Mouse (Mus musculus): ENCODE results near the gene Helz. TPM values are rescaled to one million over a fixed set of nuclear protein-coding genes. Genes with fewer than 3 reads are reported as not detected.

Helz gene
- polyA plus RNA-seq, 1 experiment = 75.2 TPM

GRCm38 (mm10) chr11:107655538-107655937, 107.8 kb downstream of the Helz start:
- no peaks in the 10 kb centered on the region for H3K4me1 ChIP-seq (ENCODE audit: control insufficient read depth, insufficient read depth, low read length)
- H3K4me3 ChIP-seq (ENCODE audit: low read depth, low read length) = no peak overlapping the region
- no peak overlapping the region for H3K9ac ChIP-seq (ENCODE audit: low read depth, poor library complexity, severe bottlenecking)
- no peak overlapping the region for H3K27ac ChIP-seq (ENCODE audit: insufficient read depth, low read length)
- peaks cover 34% of the 10 kb centered on the region for H3K36me3 ChIP-seq (ENCODE audit: control insufficient read depth, insufficient read depth, low read length, poor library complexity, severe bottlenecking)
- H3K27me3 ChIP-seq (ENCODE audit: control insufficient read depth, insufficient read depth, low read length, poor library complexity, severe bottlenecking) = no peaks in the 10 kb centered on the region
- TF ChIP-seq POLR2A (IDR thresholded peaks at IDR 0.05; ENCODE audit: insufficient read depth, low read length) (no peak), EP300 (IDR thresholded peaks at IDR 0.05; ENCODE audit: insufficient read depth, low read depth, low read length) (no peak), CTCF (IDR thresholded peaks at IDR 0.05; ENCODE audit: low read depth, low read length) (no peak)
- no peaks in the 10 kb centered on the region for H3K9me3 ChIP-seq (replicated peaks; ENCODE audit: control insufficient read depth, insufficient read depth, low read length, poor library complexity, severe bottlenecking)

GRCm38 (mm10) chr11:107657117-107657516, 109.4 kb downstream of the Helz start:
- Histone ChIP-seq H3K27me3 (ENCODE audit: control insufficient read depth, insufficient read depth, low read length, poor library complexity, severe bottlenecking) (no peaks in the 10 kb centered on the region), H3K9ac (ENCODE audit: low read depth, poor library complexity, severe bottlenecking) (no peak overlapping the region), H3K4me1 (ENCODE audit: control insufficient read depth, insufficient read depth, low read length) (no peaks in the 10 kb centered on the region), H3K9me3 (replicated peaks; ENCODE audit: control insufficient read depth, insufficient read depth, low read length, poor library complexity, severe bottlenecking) (no peaks in the 10 kb centered on the region), H3K27ac (ENCODE audit: insufficient read depth, low read length) (no peak overlapping the region), H3K36me3 (ENCODE audit: control insufficient read depth, insufficient read depth, low read length, poor library complexity, severe bottlenecking) (peaks cover 38% of the 10 kb centered on the region), H3K4me3 (ENCODE audit: low read depth, low read length) (no peak overlapping the region)
- TF ChIP-seq EP300 (IDR thresholded peaks at IDR 0.05; ENCODE audit: insufficient read depth, low read depth, low read length) = no peak
- no peak for TF ChIP-seq CTCF (IDR thresholded peaks at IDR 0.05; ENCODE audit: low read depth, low read length)
- TF ChIP-seq POLR2A (IDR thresholded peaks at IDR 0.05; ENCODE audit: insufficient read depth, low read length) = no peak

- Histone ChIP-seq H3K4me3 (ENCODE audit: low read depth, low read length) (no peak overlapping the region), H3K27ac (ENCODE audit: insufficient read depth, low read length) (no peak overlapping the region), H3K36me3 (ENCODE audit: control insufficient read depth, insufficient read depth, low read length, poor library complexity, severe bottlenecking) (peaks cover 61% of the 10 kb centered on the region), H3K27me3 (ENCODE audit: control insufficient read depth, insufficient read depth, low read length, poor library complexity, severe bottlenecking) (no peaks in the 10 kb centered on the region), H3K9ac (ENCODE audit: low read depth, poor library complexity, severe bottlenecking) (no peak overlapping the region), H3K9me3 (replicated peaks; ENCODE audit: control insufficient read depth, insufficient read depth, low read length, poor library complexity, severe bottlenecking) (no peaks in the 10 kb centered on the region), H3K4me1 (ENCODE audit: control insufficient read depth, insufficient read depth, low read length) (no peaks in the 10 kb centered on the region)
- TF ChIP-seq POLR2A (IDR thresholded peaks at IDR 0.05; ENCODE audit: insufficient read depth, low read length) = no peak
- no peak for TF ChIP-seq EP300 (IDR thresholded peaks at IDR 0.05; ENCODE audit: insufficient read depth, low read depth, low read length)
- no peak for TF ChIP-seq CTCF (IDR thresholded peaks at IDR 0.05; ENCODE audit: low read depth, low read length)
These were observed 112.7 kb downstream of the Helz start for GRCm38 (mm10) chr11:107660452-107660851.

- Histone ChIP-seq H3K4me1 (ENCODE audit: control insufficient read depth, insufficient read depth, low read length) (no peaks in the 10 kb centered on the region), H3K36me3 (ENCODE audit: control insufficient read depth, insufficient read depth, low read length, poor library complexity, severe bottlenecking) (peaks cover 61% of the 10 kb centered on the region), H3K9me3 (replicated peaks; ENCODE audit: control insufficient read depth, insufficient read depth, low read length, poor library complexity, severe bottlenecking) (no peaks in the 10 kb centered on the region), H3K27ac (ENCODE audit: insufficient read depth, low read length) (no peak overlapping the region), H3K27me3 (ENCODE audit: control insufficient read depth, insufficient read depth, low read length, poor library complexity, severe bottlenecking) (no peaks in the 10 kb centered on the region), H3K9ac (ENCODE audit: low read depth, poor library complexity, severe bottlenecking) (no peak overlapping the region), H3K4me3 (ENCODE audit: low read depth, low read length) (no peak overlapping the region)
- TF ChIP-seq EP300 (IDR thresholded peaks at IDR 0.05; ENCODE audit: insufficient read depth, low read depth, low read length) (no peak), POLR2A (IDR thresholded peaks at IDR 0.05; ENCODE audit: insufficient read depth, low read length) (no peak), CTCF (IDR thresholded peaks at IDR 0.05; ENCODE audit: low read depth, low read length) (no peak)
These were observed 114.9 kb downstream of the Helz start for GRCm38 (mm10) chr11:107662666-107663065.

- TF ChIP-seq EP300 (IDR thresholded peaks at IDR 0.05; ENCODE audit: insufficient read depth, low read depth, low read length) = no peak
- no peak for TF ChIP-seq CTCF (IDR thresholded peaks at IDR 0.05; ENCODE audit: low read depth, low read length)
- no peak for TF ChIP-seq POLR2A (IDR thresholded peaks at IDR 0.05; ENCODE audit: insufficient read depth, low read length)
- no peak overlapping the region for H3K9ac ChIP-seq (ENCODE audit: low read depth, poor library complexity, severe bottlenecking)
- no peaks in the 10 kb centered on the region for H3K27me3 ChIP-seq (ENCODE audit: control insufficient read depth, insufficient read depth, low read length, poor library complexity, severe bottlenecking)
- H3K36me3 ChIP-seq (ENCODE audit: control insufficient read depth, insufficient read depth, low read length, poor library complexity, severe bottlenecking) = peaks cover 63% of the 10 kb centered on the region
- H3K4me1 ChIP-seq (ENCODE audit: control insufficient read depth, insufficient read depth, low read length) = no peaks in the 10 kb centered on the region
- H3K27ac ChIP-seq (ENCODE audit: insufficient read depth, low read length) = no peak overlapping the region
- no peak overlapping the region for H3K4me3 ChIP-seq (ENCODE audit: low read depth, low read length)
- no peaks in the 10 kb centered on the region for H3K9me3 ChIP-seq (replicated peaks; ENCODE audit: control insufficient read depth, insufficient read depth, low read length, poor library complexity, severe bottlenecking)
These were observed 119.8 kb downstream of the Helz start for GRCm38 (mm10) chr11:107667542-107667941.

GRCm38 (mm10) chr11:107668223-107668622, 120.5 kb downstream of the Helz start:
- H3K9me3 ChIP-seq (replicated peaks; ENCODE audit: control insufficient read depth, insufficient read depth, low read length, poor library complexity, severe bottlenecking) = no peaks in the 10 kb centered on the region
- peaks cover 61% of the 10 kb centered on the region for H3K36me3 ChIP-seq (ENCODE audit: control insufficient read depth, insufficient read depth, low read length, poor library complexity, severe bottlenecking)
- no peaks in the 10 kb centered on the region for H3K27me3 ChIP-seq (ENCODE audit: control insufficient read depth, insufficient read depth, low read length, poor library complexity, severe bottlenecking)
- no peaks in the 10 kb centered on the region for H3K4me1 ChIP-seq (ENCODE audit: control insufficient read depth, insufficient read depth, low read length)
- H3K4me3 ChIP-seq (ENCODE audit: low read depth, low read length) = no peak overlapping the region
- no peak for TF ChIP-seq EP300 (IDR thresholded peaks at IDR 0.05; ENCODE audit: insufficient read depth, low read depth, low read length)
- TF ChIP-seq CTCF (IDR thresholded peaks at IDR 0.05; ENCODE audit: low read depth, low read length) = no peak
- TF ChIP-seq POLR2A (IDR thresholded peaks at IDR 0.05; ENCODE audit: insufficient read depth, low read length) = no peak
- no peak overlapping the region for H3K27ac ChIP-seq (ENCODE audit: insufficient read depth, low read length)
- H3K9ac ChIP-seq (ENCODE audit: low read depth, poor library complexity, severe bottlenecking) = no peak overlapping the region

Data from ES-Bruce4 (cell line).